Mouse (Mus musculus) lung, adult 2 months (tissue): ENCODE data around the gene Nfic.

Experiments
- CTCF ChIP-seq: fragments of 200-500 bp; IDR thresholded peaks from 2 replicates; pipeline ENCODE4 v1.5.1; 2011; ENCODE audit warnings: mild to moderate bottlenecking, low read length, control low read depth; ENCODE audit not compliant: insufficient read depth
- POLR2A ChIP-seq: fragments of 200-500 bp; IDR thresholded peaks from 2 replicates; pipeline ENCODE4 v1.6.1; 2011; ENCODE audit warnings: low read depth, mild to moderate bottlenecking, control low read depth, low read length, borderline replicate concordance; ENCODE audit errors: extremely low read depth

- no peak for TF ChIP-seq CTCF
- no peak; the same call in 1 of the 2 replicates for TF ChIP-seq POLR2A
Measured at GRCm38 (mm10) chr10:81346453-81347067, 108.9 kb downstream of the Nfic start.
